Mouse (Mus musculus) MEL (cell line): ENCODE results near the gene Gm7073. TPM values are rescaled to one million over a fixed set of nuclear protein-coding genes. Genes with fewer than 3 reads are reported as not detected.

Experiments used
- DNase-seq: peaks from one replicate; pipeline ENCODE4 v3.0.0; 2011; ENCODE audit warnings: low read depth, low spot score
- H3K27ac ChIP-seq: 2 replicates; pipeline ENCODE4 v1.5.1; 2012; ENCODE audit warnings: low read depth, mild to moderate bottlenecking, control low read depth, low read length, moderate library complexity; ENCODE audit not compliant: control insufficient read depth
- H3K27me3 ChIP-seq, 2 experiments: fragments of 150-350 bp in 1 of 2; sonication (generic) in 1 of 2; 2 replicates each; pipeline ENCODE4 v1.6.1; 2012; ENCODE audit warnings: low read length in 2 of 2, mild to moderate bottlenecking in 2 of 2, improper control_type of control experiment in 1 of 2, moderate library complexity in 1 of 2; ENCODE audit not compliant: insufficient read depth in 2 of 2, control insufficient read depth in 1 of 2
- H3K36me3 ChIP-seq, 2 experiments: 2 replicates each; pipeline ENCODE4 v1.6.1; 2012 to 2014; ENCODE audit warnings: low read length in 2 of 2, improper control_type of control experiment in 1 of 2, inconsistent platforms in 1 of 2, mild to moderate bottlenecking in 1 of 2; ENCODE audit not compliant: insufficient read depth in 2 of 2, control insufficient read depth in 1 of 2
- H3K4me1 ChIP-seq, 2 experiments: fragments of 150-350 bp in 1 of 2; sonication (generic) in 1 of 2; 2 replicates each; pipeline ENCODE4 v1.6.1; 2012; ENCODE audit warnings: low read length in 2 of 2, improper control_type of control experiment in 1 of 2, mild to moderate bottlenecking in 1 of 2; ENCODE audit not compliant: insufficient read depth in 2 of 2, control insufficient read depth in 1 of 2
- H3K4me3 ChIP-seq, 2 experiments: fragments of 150-350 bp in 1 of 2; sonication (generic) in 1 of 2; 2 replicates each; pipeline ENCODE4 v1.5.1; 2012; ENCODE audit warnings: low read depth in 2 of 2, low read length in 2 of 2, mild to moderate bottlenecking in 2 of 2, moderate library complexity in 2 of 2, control low read depth in 1 of 2, improper control_type of control experiment in 1 of 2; ENCODE audit not compliant: control insufficient read depth in 1 of 2, insufficient read depth in 1 of 2
- H3K79me2 ChIP-seq: 2 replicates; pipeline ENCODE4 v1.6.1; 2012; ENCODE audit warnings: mild to moderate bottlenecking, low read length, moderate library complexity; ENCODE audit not compliant: control insufficient read depth, poor library complexity, insufficient read depth
- H3K9ac ChIP-seq: 2 replicates; pipeline ENCODE4 v1.6.1; 2012; ENCODE audit warnings: low read depth, mild to moderate bottlenecking, control low read depth, low read length, moderate library complexity; ENCODE audit not compliant: control insufficient read depth, poor library complexity, severe bottlenecking
- H3K9me3 ChIP-seq: fragments of 150-350 bp; sonication (generic); replicated peaks from 2 replicates; pipeline ENCODE4 v1.6.1; 2012; ENCODE audit warnings: mild to moderate bottlenecking, low read length, improper control_type of control experiment, moderate library complexity; ENCODE audit not compliant: insufficient read depth
- CHD1 ChIP-seq: IDR thresholded peaks from 2 replicates; pipeline ENCODE4 v1.6.1; 2012; ENCODE audit warnings: low read depth, mild to moderate bottlenecking, inconsistent platforms, low read length, improper control_type of control experiment
- EP300 ChIP-seq, 2 experiments: IDR thresholded peaks; 2 replicates each; pipeline ENCODE4 v1.6.1; 2011; ENCODE audit warnings: improper control_type of control experiment in 2 of 2, low read length in 2 of 2, low read depth in 1 of 2, mild to moderate bottlenecking in 1 of 2
- ETS1 ChIP-seq: IDR thresholded peaks from 2 replicates; pipeline ENCODE4 v1.6.1; 2012; ENCODE audit warnings: low read depth, mild to moderate bottlenecking, inconsistent platforms, low read length, improper control_type of control experiment, moderate library complexity
- GABPA ChIP-seq: IDR thresholded peaks from 2 replicates; pipeline ENCODE4 v1.6.1; 2012; ENCODE audit warnings: low read depth, mild to moderate bottlenecking, inconsistent platforms, low read length, improper control_type of control experiment, moderate library complexity
- GATA1 ChIP-seq: IDR thresholded peaks from 2 replicates; pipeline ENCODE4 v1.6.1; 2011; ENCODE audit warnings: low read depth, low read length, improper control_type of control experiment
- HCFC1 ChIP-seq: IDR thresholded peaks from 2 replicates; pipeline ENCODE4 v1.6.1; 2012; ENCODE audit warnings: low read depth, mild to moderate bottlenecking, inconsistent platforms, low read length, improper control_type of control experiment, moderate library complexity
- JUND ChIP-seq: IDR thresholded peaks from 2 replicates; pipeline ENCODE4 v1.6.1; 2011; ENCODE audit warnings: low read depth, mild to moderate bottlenecking, improper control_type of control experiment, low read length
- MYB ChIP-seq: IDR thresholded peaks from 2 replicates; pipeline ENCODE4 v1.6.1; 2011; ENCODE audit warnings: mild to moderate bottlenecking, low read depth, low read length, improper control_type of control experiment
- RAD21 ChIP-seq: IDR thresholded peaks from 2 replicates; pipeline ENCODE4 v1.6.1; 2011; ENCODE audit warnings: mild to moderate bottlenecking, low read depth, low read length, improper control_type of control experiment
- RCOR1 ChIP-seq: IDR thresholded peaks from 2 replicates; pipeline ENCODE4 v1.6.1; 2012; ENCODE audit warnings: low read depth, mild to moderate bottlenecking, inconsistent platforms, low read length, improper control_type of control experiment
- SIN3A ChIP-seq: IDR thresholded peaks from 2 replicates; pipeline ENCODE4 v1.6.1; 2012; ENCODE audit warnings: low read length, improper control_type of control experiment, inconsistent platforms
- UBTF ChIP-seq: IDR thresholded peaks from 2 replicates; pipeline ENCODE4 v1.6.1; 2012; ENCODE audit warnings: low read depth, mild to moderate bottlenecking, inconsistent platforms, low read length, improper control_type of control experiment, moderate library complexity, borderline replicate concordance; ENCODE audit not compliant: insufficient read depth
- USF2 ChIP-seq, 2 experiments: IDR thresholded peaks; 2 replicates each; pipeline ENCODE4 v1.6.1; 2011 to 2012; ENCODE audit warnings: improper control_type of control experiment in 2 of 2, low read length in 2 of 2, borderline replicate concordance in 1 of 2, inconsistent platforms in 1 of 2, low read depth in 1 of 2, mild to moderate bottlenecking in 1 of 2; ENCODE audit not compliant: insufficient read depth in 1 of 2
- ZC3H11A ChIP-seq: IDR thresholded peaks from 2 replicates; pipeline ENCODE4 v1.6.1; 2012; ENCODE audit warnings: low read depth, mild to moderate bottlenecking, inconsistent platforms, low read length, improper control_type of control experiment
- ZMIZ1 ChIP-seq: IDR thresholded peaks from 2 replicates; pipeline ENCODE4 v1.6.1; 2012; ENCODE audit warnings: low read depth, mild to moderate bottlenecking, inconsistent platforms, low read length, improper control_type of control experiment, moderate library complexity
- polyA plus RNA-seq, 2 experiments: library from polyadenylated mRNA; stranded (reverse) in 1 of 2; unstranded in 1 of 2; fragments of >175 nt in 1 of 2; fragments of >200 nt in 1 of 2; gene quantifications; 2 replicates each; pipeline versions ENCODE4 v1.2.1 to v1.2.4; 2012; ENCODE audit warnings: low replicate concordance in 2 of 2, low read depth in 1 of 2; ENCODE audit not compliant: insufficient read length in 2 of 2, insufficient read depth in 1 of 2, missing spikeins in 1 of 2
- total RNA-seq: library from RNA; depleted of rRNA; stranded (reverse); fragments of 300-350 nt; gene quantifications from 2 replicates; pipeline ENCODE4 v1.2.3, GENCODE M21; 2012

The Gm7073 gene
- total and polyA plus RNA-seq, 3 experiments = not detected

DNA sequence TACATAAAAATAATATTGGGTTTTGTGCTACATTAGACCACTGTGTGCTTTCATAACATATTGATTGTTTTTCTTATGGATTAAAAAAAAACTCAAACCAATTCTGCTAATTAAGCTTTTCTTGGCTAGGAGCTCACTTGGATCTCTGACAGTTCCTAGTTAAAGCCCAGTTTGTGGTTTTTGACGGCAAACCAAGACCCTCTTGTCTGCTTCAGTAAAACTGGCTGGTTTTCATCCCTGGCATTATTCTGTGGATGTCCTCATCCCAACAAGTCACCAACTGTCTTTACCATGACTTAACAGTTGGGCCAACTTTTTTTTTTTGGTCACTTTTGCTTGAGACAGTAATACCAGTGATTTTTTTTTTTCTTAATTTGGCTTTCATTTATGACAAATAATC lies 3.9 kb upstream of the Gm7073 start:
- Histone ChIP-seq H3K27me3 (no peaks in the 10 kb centered on the region), H3K27ac (no peak overlapping the region), H3K4me3 (no peak overlapping the region), H3K9ac (no peak overlapping the region), H3K4me1 (no peaks in the 10 kb centered on the region), H3K9me3 (no peaks in the 10 kb centered on the region), H3K36me3 (no peaks in the 10 kb centered on the region), H3K79me2 (no peaks in the 10 kb centered on the region)
- no peak for TF ChIP-seq ZC3H11A
- TF ChIP-seq RCOR1 = no peak
- TF ChIP-seq USF2 (IDR thresholded peaks at IDR 0.05; ENCODE audit: borderline replicate concordance in 1 of 2, insufficient read depth in 1 of 2, low read depth in 1 of 2, low read length in 2 of 2) = no peak
- TF ChIP-seq GABPA = no peak
- no peak for TF ChIP-seq MYB
- TF ChIP-seq JUND = no peak
- no peak for DNase-seq

DNA sequence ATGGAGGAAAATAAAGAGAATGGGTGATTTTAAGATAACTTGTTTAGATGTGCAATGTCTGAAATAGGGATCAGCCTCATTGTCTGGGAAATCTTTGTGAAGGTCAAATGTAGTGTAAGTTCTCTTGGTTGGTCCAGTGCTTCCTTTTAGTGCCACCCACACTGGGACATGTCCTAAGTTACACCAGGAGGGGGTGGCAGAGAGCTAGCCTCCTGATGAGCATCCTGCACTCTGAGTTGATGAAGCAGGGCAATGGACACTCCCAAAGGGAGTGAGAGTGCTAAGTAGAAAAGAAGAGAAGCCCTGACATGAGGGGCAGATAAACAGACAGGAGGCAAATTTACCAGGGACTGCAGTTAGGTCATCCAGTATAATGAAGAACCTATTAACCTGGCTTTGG lies 35.1 kb downstream of the Gm7073 start:
- DNase-seq = no peak
- Histone ChIP-seq H3K36me3 (no peaks in the 10 kb centered on the region), H3K4me3 (no peak overlapping the region), H3K9ac (no peak overlapping the region), H3K27me3 (no peaks in the 10 kb centered on the region), H3K79me2 (no peaks in the 10 kb centered on the region), H3K4me1 (no peaks in the 10 kb centered on the region), H3K27ac (no peak overlapping the region), H3K9me3 (no peaks in the 10 kb centered on the region)
- TF ChIP-seq ETS1 (no peak), GABPA (no peak), UBTF (no peak), RAD21 (no peak), SIN3A (no peak), ZMIZ1 (no peak), EP300 (IDR thresholded peaks at IDR 0.05; ENCODE audit: low read depth in 1 of 2, low read length in 2 of 2) (no peak), HCFC1 (no peak), USF2 (IDR thresholded peaks at IDR 0.05; ENCODE audit: borderline replicate concordance in 1 of 2, insufficient read depth in 1 of 2, low read depth in 1 of 2, low read length in 2 of 2) (no peak), GATA1 (no peak)
- TF ChIP-seq, all 39 proteins: peak for 0

DNA sequence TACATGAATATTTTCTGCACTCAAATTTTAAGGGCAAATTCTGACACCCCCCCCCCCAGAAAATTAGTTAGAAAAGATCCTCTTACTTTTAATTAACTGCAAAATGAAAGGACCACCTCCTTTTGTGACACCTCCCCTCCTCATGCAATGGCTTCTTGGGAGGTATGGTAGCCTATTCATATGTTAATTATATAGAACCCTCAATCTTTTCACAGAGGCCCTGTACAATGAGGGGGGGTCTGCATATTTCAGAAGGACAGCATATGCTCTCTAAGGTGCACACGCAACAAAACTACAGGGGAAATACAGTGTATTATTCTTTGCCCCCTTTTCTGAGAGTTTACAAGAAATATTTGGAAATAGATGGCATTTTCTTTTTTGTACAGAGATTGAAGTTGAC lies 41.3 kb downstream of the Gm7073 start:
- Histone ChIP-seq H3K9me3 (no peaks in the 10 kb centered on the region), H3K79me2 (no peaks in the 10 kb centered on the region), H3K27me3 (no peaks in the 10 kb centered on the region), H3K4me3 (no peak overlapping the region), H3K4me1 (no peaks in the 10 kb centered on the region), H3K9ac (no peak overlapping the region), H3K36me3 (no peaks in the 10 kb centered on the region), H3K27ac (no peak overlapping the region)
- TF ChIP-seq ETS1 = no peak
- TF ChIP-seq CHD1 = no peak
- DNase-seq = no peak
